Mouse (Mus musculus) heart, postnatal 4 days (tissue): ENCODE measurements around the gene Zcchc24. TPM values are rescaled to one million over a fixed set of nuclear protein-coding genes. Genes with fewer than 3 reads are reported as not detected.

Experiments used
- DNase-seq: peaks from one replicate; pipeline ENCODE4 v3.0.0; 2021
- total RNA-seq, 2 experiments: library from RNA; stranded (reverse); gene quantifications; 2 replicates each; pipeline ENCODE4 v1.2.3; 2021

Gene Zcchc24
- total RNA-seq, 2 experiments from 2014 or later = 48.6 to 52.2 TPM

- peak; percentile 67 for DNase-seq
These were observed 5.3 kb upstream of the Zcchc24 start for GRCm38 (mm10) chr14:25774100-25774499.

- no peak for DNase-seq
These were observed 4.2 kb upstream of the Zcchc24 start for GRCm38 (mm10) chr14:25773039-25773438.

- no peak for DNase-seq
These were observed 927 bp upstream of the Zcchc24 start for GRCm38 (mm10) chr14:25769626-25770306.

- peak; percentile 70 for DNase-seq
These were observed 462 bp downstream of the Zcchc24 start for GRCm38 (mm10) chr14:25768261-25768893.

GRCm38 (mm10) chr14:25767725-25768203 lies 1.1 kb downstream of the Zcchc24 start:
- DNase-seq = no peak

GRCm38 (mm10) chr14:25766441-25766840 lies 2.4 kb downstream of the Zcchc24 start:
- DNase-seq = no peak

- no peak for DNase-seq
These were observed 2.9 kb downstream of the Zcchc24 start for GRCm38 (mm10) chr14:25765921-25766320.

- no peak for DNase-seq
These were observed 3.7 kb downstream of the Zcchc24 start for GRCm38 (mm10) chr14:25765146-25765545.

- no peak for DNase-seq
These were observed 7.7 kb downstream of the Zcchc24 start for GRCm38 (mm10) chr14:25761184-25761583.

GRCm38 (mm10) chr14:25759981-25760537 lies 8.8 kb downstream of the Zcchc24 start:
- DNase-seq = no peak

GRCm38 (mm10) chr14:25759551-25759950 lies 9.3 kb downstream of the Zcchc24 start:
- no peak for DNase-seq

- DNase-seq = no peak
These were observed 10.9 kb downstream of the Zcchc24 start for GRCm38 (mm10) chr14:25757917-25758316.

GRCm38 (mm10) chr14:25756385-25756990 lies 12.4 kb downstream of the Zcchc24 start:
- no peak for DNase-seq

GRCm38 (mm10) chr14:25755541-25755940 lies 13.3 kb downstream of the Zcchc24 start:
- no peak for DNase-seq

GRCm38 (mm10) chr14:25754531-25755484 lies 14.0 kb downstream of the Zcchc24 start:
- DNase-seq = no peak

- DNase-seq = no peak
These were observed 15.8 kb downstream of the Zcchc24 start for GRCm38 (mm10) chr14:25753021-25753420.

- no peak for DNase-seq
These were observed 17.8 kb downstream of the Zcchc24 start for GRCm38 (mm10) chr14:25751067-25751466.

- DNase-seq = no peak
These were observed 18.3 kb downstream of the Zcchc24 start for GRCm38 (mm10) chr14:25750448-25751015.

- no peak for DNase-seq
These were observed 19.5 kb downstream of the Zcchc24 start for GRCm38 (mm10) chr14:25749143-25749909.

- DNase-seq = no peak
These were observed 20.7 kb downstream of the Zcchc24 start for GRCm38 (mm10) chr14:25747996-25748756.
